Mouse (Mus musculus) liver, adult 2 months (tissue): ENCODE data around the gene Sh3rf1. TPM values are rescaled to one million over a fixed set of nuclear protein-coding genes. Genes with fewer than 3 reads are reported as not detected.

Experiments used
- DNase-seq: peaks from one replicate; pipeline ENCODE4 v3.0.0-alpha.2; 2011; ENCODE audit warnings: low read depth, low spot score; ENCODE audit errors: extremely low read depth
- H3K27ac ChIP-seq: fragments of 200-500 bp; replicated peaks from 2 replicates; pipeline ENCODE4 v1.5.1; 2012; ENCODE audit warnings: low read depth, mild to moderate bottlenecking, control low read depth, inconsistent platforms, low read length; ENCODE audit not compliant: insufficient read depth
- H3K27me3 ChIP-seq: fragments of 200-500 bp; 2 replicates; pipeline ENCODE4 v1.6.1; 2012; ENCODE audit warnings: mild to moderate bottlenecking, moderate library complexity, low read length, inconsistent platforms; ENCODE audit not compliant: control insufficient read depth, insufficient read depth
- H3K36me3 ChIP-seq: fragments of 200-500 bp; 2 replicates; pipeline ENCODE4 v1.6.1; 2012; ENCODE audit warnings: low read length, inconsistent platforms; ENCODE audit not compliant: control insufficient read depth, insufficient read depth
- H3K4me1 ChIP-seq: fragments of 200-500 bp; 2 replicates; pipeline ENCODE4 v1.6.1; 2011; ENCODE audit warnings: low read length; ENCODE audit not compliant: control insufficient read depth, insufficient read depth
- H3K4me3 ChIP-seq: fragments of 200-500 bp; 2 replicates; pipeline ENCODE4 v1.5.1; 2011; ENCODE audit warnings: low read depth, mild to moderate bottlenecking, control low read depth, low read length, moderate library complexity; ENCODE audit not compliant: insufficient read depth
- H3K79me2 ChIP-seq: fragments of 200-500 bp; 2 replicates; pipeline ENCODE4 v1.6.1; 2012; ENCODE audit warnings: inconsistent platforms, mild to moderate bottlenecking, low read length, moderate library complexity; ENCODE audit not compliant: control insufficient read depth, insufficient read depth
- H3K9ac ChIP-seq: fragments of 200-500 bp; 2 replicates; pipeline ENCODE4 v1.6.1; 2012; ENCODE audit warnings: low read depth, mild to moderate bottlenecking, control low read depth, inconsistent platforms, low read length
- CTCF ChIP-seq: fragments of 200-500 bp; IDR thresholded peaks from 2 replicates; pipeline ENCODE4 v1.5.1; 2011; ENCODE audit warnings: low read depth, low read length, control low read depth
- POLR2A ChIP-seq: fragments of 200-500 bp; IDR thresholded peaks from 2 replicates; pipeline ENCODE4 v1.6.1; 2011; ENCODE audit warnings: low read length, control low read depth; ENCODE audit not compliant: insufficient read depth; ENCODE audit errors: extremely low read depth
- WGBS: fragments of 180-500 bp; shearing (Covaris S2); methylation state at CpG from one replicate; pipeline ENCODE4 v1.1.7; 2018; 5-methylcytosine and 5-hydroxymethylcytosine counted together
- polyA plus RNA-seq: library from polyadenylated mRNA; depleted of rRNA; stranded (reverse); fragments of >200 nt; gene quantifications from 2 replicates; pipeline ENCODE4 v1.2.3, GENCODE M21; 2012
- total RNA-seq: library from RNA; depleted of rRNA; stranded (reverse); fragments of >200 nt; gene quantifications from 2 replicates; pipeline ENCODE4 v1.2.3, GENCODE M21; 2014

Gene Sh3rf1
- total and polyA plus RNA-seq, 2 experiments: 1.6 to 1.8 TPM

GRCm38 (mm10) chr8:61260530-61260929 is 36.9 kb downstream of the Sh3rf1 start:
- WGBS: 98% methylated on average over 7 of the region's 7 CpGs
- Histone ChIP-seq H3K9ac (no peak overlapping the region), H3K79me2 (peaks cover 3% of the 10 kb centered on the region; the same call in 1 of the 2 replicates), H3K4me1 (peaks cover 2% of the 10 kb centered on the region; the same call in 1 of the 2 replicates), H3K27me3 (no peaks in the 10 kb centered on the region), H3K27ac (no peak overlapping the region), H3K4me3 (no peak overlapping the region), H3K36me3 (no peaks in the 10 kb centered on the region)
- TF ChIP-seq POLR2A (no peak), CTCF (no peak)
- DNase-seq: no peak

- WGBS: 91% methylated on average over 4 of the region's 4 CpGs
- no peak for TF ChIP-seq CTCF
- no peak for TF ChIP-seq POLR2A
- Histone ChIP-seq H3K27ac (no peak overlapping the region), H3K27me3 (no peaks in the 10 kb centered on the region), H3K4me3 (no peak overlapping the region), H3K79me2 (peaks cover 3% of the 10 kb centered on the region; the same call in 1 of the 2 replicates), H3K36me3 (no peaks in the 10 kb centered on the region), H3K4me1 (peaks cover 2% of the 10 kb centered on the region; the same call in 1 of the 2 replicates), H3K9ac (no peak overlapping the region)
- no peak for DNase-seq
Observed at GRCm38 (mm10) chr8:61261374-61261773, 37.7 kb downstream of the Sh3rf1 start.

GRCm38 (mm10) chr8:61263691-61264090 is 40.0 kb downstream of the Sh3rf1 start:
- no peak for DNase-seq
- H3K27ac ChIP-seq: no peak overlapping the region
- WGBS: 93% methylated on average over 4 of the region's 4 CpGs

GRCm38 (mm10) chr8:61264881-61265280 is 41.2 kb downstream of the Sh3rf1 start:
- DNase-seq: no peak
- WGBS: 71% methylated on average over 7 of the region's 7 CpGs
- H3K36me3 ChIP-seq: no peaks in the 10 kb centered on the region
- no peak for TF ChIP-seq POLR2A
- no peak for TF ChIP-seq CTCF
- no peak overlapping the region for H3K4me3 ChIP-seq
- H3K27ac ChIP-seq: no peak overlapping the region
- 0 out of 2 replicates have a peak, but pooled peaks cover 2% of the 10 kb centered on the region for H3K4me1 ChIP-seq
- peaks cover 10% of the 10 kb centered on the region for H3K79me2 ChIP-seq
- H3K27me3 ChIP-seq: no peaks in the 10 kb centered on the region
- no peak overlapping the region for H3K9ac ChIP-seq

More at GRCm38 (mm10) chr8:61263691-61264090, 40.0 kb downstream of the Sh3rf1 start:
- H3K27me3 ChIP-seq: no peaks in the 10 kb centered on the region
- H3K4me1 ChIP-seq: peaks cover 2% of the 10 kb centered on the region; the same call in 1 of the 2 replicates
- no peak overlapping the region for H3K4me3 ChIP-seq
- H3K9ac ChIP-seq: no peak overlapping the region
- peaks cover 10% of the 10 kb centered on the region for H3K79me2 ChIP-seq
- no peaks in the 10 kb centered on the region for H3K36me3 ChIP-seq
- TF ChIP-seq POLR2A (no peak), CTCF (no peak)

GRCm38 (mm10) chr8:61265390-61265789 is 41.7 kb downstream of the Sh3rf1 start:
- peaks cover 10% of the 10 kb centered on the region for H3K79me2 ChIP-seq
- TF ChIP-seq CTCF: no peak
- TF ChIP-seq POLR2A: no peak
- no peak overlapping the region for H3K27ac ChIP-seq
- no peak overlapping the region for H3K9ac ChIP-seq
- DNase-seq: peak; percentile 51
- WGBS: 43% methylated on average over 5 of the region's 5 CpGs
- no peaks in the 10 kb centered on the region for H3K36me3 ChIP-seq
- 0 out of 2 replicates have a peak, but pooled peaks cover 2% of the 10 kb centered on the region for H3K4me1 ChIP-seq
- H3K27me3 ChIP-seq: no peaks in the 10 kb centered on the region
- no peak overlapping the region for H3K4me3 ChIP-seq

GRCm38 (mm10) chr8:61267061-61267460 is 43.4 kb downstream of the Sh3rf1 start:
- no peak overlapping the region for H3K9ac ChIP-seq
- no peaks in the 10 kb centered on the region for H3K27me3 ChIP-seq
- no peak overlapping the region for H3K4me3 ChIP-seq
- H3K27ac ChIP-seq: no peak overlapping the region
- 0 out of 2 replicates have a peak, but pooled peaks cover 2% of the 10 kb centered on the region for H3K4me1 ChIP-seq
- peaks cover 13% of the 10 kb centered on the region for H3K79me2 ChIP-seq
- DNase-seq: no peak
- no peaks in the 10 kb centered on the region for H3K36me3 ChIP-seq
- 100% methylated on average over 1 of the region's 1 CpGs for WGBS
- TF ChIP-seq POLR2A (no peak), CTCF (no peak)
